Mouse (Mus musculus): ENCODE measurements around the gene Tbcel.

Gene Tbcel

DNA sequence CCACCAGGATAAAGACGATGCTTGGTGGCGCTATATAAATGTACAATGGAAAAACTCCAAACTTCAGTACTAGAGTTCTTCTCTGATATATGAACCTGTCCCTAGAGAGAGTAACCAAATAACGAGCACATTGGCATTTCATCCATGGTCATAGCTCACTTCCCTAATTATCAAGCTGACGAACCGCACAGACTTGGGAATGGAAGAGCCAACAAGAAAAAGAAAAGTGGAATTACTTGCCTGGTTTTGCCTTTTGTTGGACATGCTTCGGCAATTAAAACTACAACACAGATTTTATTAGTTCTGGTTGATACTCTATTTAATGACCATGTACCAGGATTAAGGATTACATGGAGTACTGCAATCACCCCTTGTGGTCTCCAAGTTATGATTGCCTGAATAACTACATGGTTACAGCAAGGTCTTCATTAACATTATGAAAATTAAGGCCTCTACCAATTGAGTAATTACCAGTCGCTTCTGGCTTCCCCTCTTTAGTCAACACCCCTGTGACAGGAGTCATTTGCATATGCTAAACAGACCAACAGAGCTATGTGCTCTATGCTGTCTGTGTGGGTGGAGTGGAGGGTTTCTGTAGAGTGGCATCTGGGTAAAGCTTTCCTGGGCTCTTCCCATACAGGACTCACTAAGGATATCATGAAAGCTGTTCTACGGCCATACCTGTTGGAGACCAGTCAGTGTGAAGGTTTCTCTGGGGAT is 124.8 kb downstream of the Tbcel start:
- DNase-seq (ENCODE audit: extremely low spot score): no peak

DNA sequence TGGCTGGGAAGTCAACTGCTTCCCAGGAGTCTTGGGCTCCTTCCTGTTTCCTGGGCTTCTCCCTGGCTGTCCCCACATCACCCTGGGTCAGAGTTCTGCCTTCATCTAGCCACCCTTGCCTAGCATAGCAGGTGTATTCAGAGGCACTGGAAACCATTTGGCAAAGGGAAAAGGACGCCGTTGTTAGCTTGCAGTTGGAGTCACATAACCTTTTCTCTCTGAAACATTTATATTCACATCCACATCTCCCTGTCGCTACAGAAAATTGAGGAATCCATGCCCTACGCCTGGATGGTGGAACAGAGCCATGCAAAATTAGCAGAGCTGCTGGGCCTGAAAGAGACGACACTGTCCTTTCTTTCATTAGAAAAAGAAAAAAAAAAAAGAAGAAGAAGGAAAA is 125.5 kb downstream of the Tbcel start:
- no peak for DNase-seq (ENCODE audit: extremely low spot score)

DNA sequence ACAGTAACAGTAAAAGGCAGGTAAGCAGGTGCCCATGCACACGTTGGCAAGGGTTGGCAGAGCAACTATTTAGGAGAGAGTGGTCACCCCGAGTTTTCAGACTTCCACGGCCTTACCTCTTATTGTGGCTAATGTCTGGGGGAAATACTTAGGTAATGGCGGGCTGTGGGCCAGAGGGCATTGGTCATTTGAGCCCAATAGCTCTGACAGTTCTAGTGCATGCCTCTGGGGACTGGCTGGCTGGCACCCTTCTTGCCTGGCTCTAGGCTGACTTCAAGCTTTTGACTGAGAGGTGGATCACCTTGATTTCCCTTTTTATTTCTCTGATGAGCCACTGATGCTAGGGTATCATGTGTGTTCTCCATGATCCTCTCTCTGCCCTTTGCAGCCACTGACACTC is 129.5 kb downstream of the Tbcel start:
- DNase-seq (ENCODE audit: extremely low spot score): no peak

DNA sequence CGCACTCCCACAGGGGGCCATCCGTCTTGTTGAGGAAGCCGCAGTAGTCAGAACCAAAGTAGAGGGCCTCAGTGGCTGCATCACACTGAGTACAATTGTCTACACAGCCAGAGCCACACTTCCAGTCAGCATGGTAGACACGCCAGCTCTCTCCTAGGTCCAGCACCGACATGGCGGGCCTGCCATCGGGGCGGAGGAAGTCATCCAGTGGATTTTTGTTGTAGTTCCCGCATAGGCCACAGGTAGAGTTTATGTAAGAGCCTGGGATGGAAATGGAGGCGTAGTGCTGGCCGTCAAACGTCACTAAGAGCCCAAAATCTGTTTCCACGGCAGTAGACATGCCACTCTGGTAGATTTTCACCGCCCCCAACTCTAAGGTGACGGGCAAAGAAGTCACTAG is 130.0 kb downstream of the Tbcel start:
- no peak for DNase-seq (ENCODE audit: extremely low spot score)

DNA sequence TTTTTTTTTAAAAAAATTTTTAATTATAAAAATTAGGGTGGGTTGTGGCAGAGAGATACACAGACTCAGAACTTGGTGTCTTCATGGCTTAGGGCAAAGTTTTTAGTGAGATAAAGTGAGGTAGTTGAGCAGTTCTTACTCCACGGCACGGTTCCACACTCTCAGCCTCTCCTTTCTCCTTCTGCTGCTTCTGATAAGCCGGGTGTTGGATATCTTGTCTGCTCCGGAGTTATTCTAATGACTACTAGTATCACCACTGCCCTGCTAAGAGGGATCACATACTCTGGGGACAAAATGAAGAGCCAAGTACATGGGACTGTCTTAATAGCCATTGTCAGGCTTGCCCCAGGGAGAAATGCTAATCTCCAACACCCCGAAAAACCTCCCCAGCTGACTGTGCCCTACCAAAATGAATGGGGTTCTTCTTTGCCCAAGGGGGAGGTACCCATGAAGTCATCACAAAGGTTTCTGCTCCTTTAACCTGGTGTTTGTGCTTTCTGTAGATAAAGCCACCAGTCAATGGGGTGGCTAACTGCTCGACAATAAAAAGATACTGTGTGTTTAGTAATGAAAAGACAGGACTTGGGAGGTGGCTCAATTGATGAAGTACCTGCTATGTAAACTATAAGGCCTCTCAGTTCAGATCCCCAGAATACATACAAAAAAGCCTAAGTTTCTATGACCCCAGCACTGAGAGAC is 135.8 kb downstream of the Tbcel start:
- DNase-seq (ENCODE audit: extremely low spot score): no peak
